19 mouse cellular contexts compared by ENCODE assay signal in genomic region chr1:105314010-105314800, GRCm38 (mm10).
"Had no signal": no experiment of that assay in that cellular context is flagged by ENCODE, and none has a peak within 500 bp of the region (broad histone marks: within the 10 kb centered on the region; RNA-seq: fewer than 3 reads in every experiment).

No protein-coding gene starts in this region.

- DNase-seq: kidney, adult 11 months; kidney, postnatal 36 days; layer of hippocampus, adult 9-11 months; liver, embryonic 13.5 days; lung, adult 2 months; lung, postnatal 14 days; lung, postnatal 4 days; right cerebral cortex, postnatal 4 days; thymus, adult 2 months; thymus, postnatal 25 days had no signal

- ATAC-seq: midbrain, embryonic 15.5 days had no signal

- H3K36me3 ChIP-seq: limb, embryonic 10.5 days; limb, embryonic 13.5 days; liver, embryonic 13.5 days; midbrain, embryonic 12.5 days; midbrain, embryonic 15.5 days; neural tube, embryonic 13.5 days had no signal

- H3K27me3 ChIP-seq: limb, embryonic 13.5 days; liver, embryonic 13.5 days; midbrain, embryonic 12.5 days; midbrain, embryonic 15.5 days; neural tube, embryonic 13.5 days had no signal

- H3K9me3 ChIP-seq: limb, embryonic 10.5 days; limb, embryonic 13.5 days; liver, embryonic 13.5 days; midbrain, embryonic 12.5 days; midbrain, embryonic 15.5 days; neural tube, embryonic 13.5 days had no signal

- H3K27ac ChIP-seq: kidney, postnatal 0 days; layer of hippocampus, adult 2 months; limb, embryonic 10.5 days; limb, embryonic 13.5 days; liver, embryonic 13.5 days; midbrain, embryonic 12.5 days; midbrain, embryonic 15.5 days; neural tube, embryonic 13.5 days; stomach, postnatal 0 days had no signal

- H3K4me3 ChIP-seq: layer of hippocampus, adult 2 months; limb, embryonic 10.5 days; limb, embryonic 13.5 days; liver, embryonic 13.5 days; midbrain, embryonic 12.5 days; midbrain, embryonic 15.5 days; myocyte; neural tube, embryonic 13.5 days had no signal

- H3K9ac ChIP-seq: limb, embryonic 13.5 days; liver, embryonic 13.5 days; midbrain, embryonic 12.5 days; midbrain, embryonic 15.5 days; neural tube, embryonic 13.5 days had no signal

- H3K4me1 ChIP-seq: limb, embryonic 10.5 days; liver, embryonic 13.5 days had no signal

- H3K4me2 ChIP-seq: limb, embryonic 13.5 days; liver, embryonic 13.5 days; midbrain, embryonic 12.5 days; midbrain, embryonic 15.5 days; neural tube, embryonic 13.5 days had no signal
